Mouse (Mus musculus) limb, embryonic 15.5 days (tissue): Measurements from ENCODE around the gene Pqlc3. TPM values are rescaled to one million over a fixed set of nuclear protein-coding genes. Genes with fewer than 3 reads are reported as not detected.

Source experiments
- polyA plus RNA-seq: library from polyadenylated mRNA; unstranded; fragments of >200 nt; fragmentation: Nextera tagmentation; extraction: Ambion mirVana; gene quantifications from 2 replicates; pipeline ENCODE4 v1.2.1, GENCODE M21; 2015

Pqlc3 gene
- polyA plus RNA-seq, 1 experiment from 2014 or later: 17.5 TPM

Other genes with a start within 250 kb of the Pqlc3 start
- 0.81 and 0.99 TPM in 2 replicates for gene Greb1, start 199.5 kb downstream of the Pqlc3 start, polyA plus RNA-seq
- 37.6 and 42.6 TPM in 2 replicates for gene E2f6, start 189.4 kb downstream of the Pqlc3 start, polyA plus RNA-seq
- gene Rock2, start 105.5 kb downstream of the Pqlc3 start, polyA plus RNA-seq: 15.0 and 15.6 TPM in 2 replicates
- gene 2410004P03Rik, start 11.3 kb upstream of the Pqlc3 start, polyA plus RNA-seq: 0.65 and 0.77 TPM in 2 replicates
- gene Kcnf1, start 176.5 kb upstream of the Pqlc3 start, polyA plus RNA-seq: 0.60 and 0.76 TPM in 2 replicates